Mouse (Mus musculus) adrenal gland, postnatal 14 days (tissue): Measurements from ENCODE around the gene Ube2g1. TPM values are rescaled to one million over a fixed set of nuclear protein-coding genes. Genes with fewer than 3 reads are reported as not detected.

Source experiments
- DNase-seq: peaks from one replicate; pipeline ENCODE4 v3.0.0; 2021; ENCODE audit warnings: mixed read lengths
- long read RNA-seq, 2 experiments: library from polyadenylated mRNA; stranded (forward); transcript quantifications; one replicate each; pipeline ENCODE4 v2.0.0; 2021
- total RNA-seq: library from RNA; stranded (reverse); gene quantifications from 2 replicates; pipeline ENCODE4 v1.2.3, GENCODE M21; 2021

Gene Ube2g1
- total RNA-seq: 44.8 and 46.8 TPM in 2 replicates
- long read RNA-seq, experiment 1, transcript Ube2g1-201 (6 exons, 3,815 nt): major isoform, 70 of 79 reads
- long read RNA-seq, experiment 1, partial matches to known transcripts: 1 of 79 reads
- long read RNA-seq, experiment 1, other reads (novel, unspliced or antisense): 6 of 79 reads
- long read RNA-seq, experiment 2, transcript Ube2g1-201 (6 exons, 3,815 nt): major isoform, 52 of 67 reads
- long read RNA-seq, experiment 2, partial matches to known transcripts: 0 of 67 reads
- long read RNA-seq, experiment 2, other reads (novel, unspliced or antisense): 15 of 67 reads

- peak; percentile 99 for DNase-seq
These were observed at the start of gene Ube2g1 for GRCm38 (mm10) chr11:72606694-72607407. Gene Ube2g1 (plus strand): TSS chr11:72607283.

- DNase-seq: no peak
These were observed 48.9 kb upstream of the Ube2g1 start for GRCm38 (mm10) chr11:72558155-72558554.

- DNase-seq: no peak
These were observed 46.4 kb upstream of the Ube2g1 start for GRCm38 (mm10) chr11:72560661-72561060.

- DNase-seq: peak; percentile 42
These were observed 42.8 kb upstream of the Ube2g1 start for GRCm38 (mm10) chr11:72564232-72564807.

- no peak for DNase-seq
These were observed 40.8 kb upstream of the Ube2g1 start for GRCm38 (mm10) chr11:72566304-72566703.

- DNase-seq: no peak
These were observed 40.2 kb upstream of the Ube2g1 start for GRCm38 (mm10) chr11:72566816-72567338.

- peak; percentile 54 for DNase-seq
These were observed 38.0 kb upstream of the Ube2g1 start for GRCm38 (mm10) chr11:72569051-72569450.

- DNase-seq: no peak
These were observed 37.3 kb upstream of the Ube2g1 start for GRCm38 (mm10) chr11:72569671-72570318.

- peak; percentile 87 for DNase-seq
These were observed 36.6 kb upstream of the Ube2g1 start for GRCm38 (mm10) chr11:72570319-72570979.

GRCm38 (mm10) chr11:72573819-72574218 is 33.3 kb upstream of the Ube2g1 start:
- DNase-seq: peak; percentile 65

- peak; percentile 43 for DNase-seq
These were observed 31.0 kb upstream of the Ube2g1 start for GRCm38 (mm10) chr11:72576111-72576465.

GRCm38 (mm10) chr11:72576466-72577351 is 30.4 kb upstream of the Ube2g1 start:
- peak; percentile 27 for DNase-seq

GRCm38 (mm10) chr11:72578471-72578870 is 28.6 kb upstream of the Ube2g1 start:
- no peak for DNase-seq

- DNase-seq: no peak
These were observed 25.3 kb upstream of the Ube2g1 start for GRCm38 (mm10) chr11:72581609-72582447.

- no peak for DNase-seq
These were observed 24.7 kb upstream of the Ube2g1 start for GRCm38 (mm10) chr11:72582448-72582705.

GRCm38 (mm10) chr11:72583092-72583491 is 24.0 kb upstream of the Ube2g1 start:
- no peak for DNase-seq

- no peak for DNase-seq
These were observed 20.5 kb upstream of the Ube2g1 start for GRCm38 (mm10) chr11:72586570-72586969.

- no peak for DNase-seq
These were observed 19.4 kb upstream of the Ube2g1 start for GRCm38 (mm10) chr11:72587537-72588233.

- no peak for DNase-seq
These were observed 11.9 kb upstream of the Ube2g1 start for GRCm38 (mm10) chr11:72595010-72595737.
